Mouse (Mus musculus) heart, embryonic 11.5 days (tissue): Measurements from ENCODE around the gene Gm12216. TPM values are rescaled to one million over a fixed set of nuclear protein-coding genes. Genes with fewer than 3 reads are reported as not detected.

Source experiments
- ATAC-seq: fragments of 200-750 bp; cut with Nextera tagmentation; replicated peaks from 2 replicates; pipeline ENCODE4 v1.8.0; 2017; ENCODE audit warnings: moderate library complexity; ENCODE audit not compliant: insufficient number of reproducible peaks, low FRiP score, low TSS enrichment
- H3K27ac ChIP-seq: fragments of 300-500 bp; sonication (generic); 2 replicates; pipeline ENCODE4 v1.5.1; 2014; ENCODE audit warnings: mild to moderate bottlenecking, low read depth, low read length
- H3K27me3 ChIP-seq: fragments of 300-500 bp; sonication (generic); 2 replicates; pipeline ENCODE4 v1.6.1; 2014; ENCODE audit warnings: mild to moderate bottlenecking, low read length, mixed read lengths; ENCODE audit not compliant: control insufficient read depth, insufficient read depth
- H3K36me3 ChIP-seq: fragments of 300-500 bp; sonication (generic); 2 replicates; pipeline ENCODE4 v1.6.1; 2014; ENCODE audit warnings: mild to moderate bottlenecking, low read length, moderate library complexity, mixed read lengths; ENCODE audit not compliant: control insufficient read depth, insufficient read depth
- H3K4me1 ChIP-seq: fragments of 300-500 bp; sonication (generic); 2 replicates; pipeline ENCODE4 v1.6.1; 2014; ENCODE audit warnings: low read length; ENCODE audit not compliant: control insufficient read depth, insufficient read depth
- H3K4me2 ChIP-seq: fragments of 300-500 bp; sonication (generic); 2 replicates; pipeline ENCODE4 v1.6.1; 2014; ENCODE audit warnings: mild to moderate bottlenecking, moderate library complexity
- H3K4me3 ChIP-seq: fragments of 300-500 bp; sonication (generic); 2 replicates; pipeline ENCODE4 v1.5.1; 2014; ENCODE audit warnings: low read depth, low read length
- H3K9ac ChIP-seq: fragments of 300-500 bp; sonication (generic); 2 replicates; pipeline ENCODE4 v1.6.1; 2014; ENCODE audit warnings: mild to moderate bottlenecking, low read depth, low read length, moderate library complexity
- H3K9me3 ChIP-seq: fragments of 300-500 bp; sonication (generic); replicated peaks from 2 replicates; pipeline ENCODE4 v1.6.1; 2016; ENCODE audit warnings: low read length; ENCODE audit not compliant: control insufficient read depth
- WGBS: fragments of 180-500 bp; shearing (Covaris S2); extraction: QIAGEN DNeasy Blood & Tissue Kit; methylation state at CpG from one replicate; pipeline ENCODE4 v1.1.7; 2014; ENCODE audit not compliant: insufficient replicate concordance; 5-methylcytosine and 5-hydroxymethylcytosine counted together
- polyA plus RNA-seq: library from polyadenylated mRNA; unstranded; fragments of >200 nt; fragmentation: Nextera tagmentation; extraction: Ambion mirVana; gene quantifications from 2 replicates; pipeline ENCODE4 v1.2.1, GENCODE M21; 2014

The Gm12216 gene
- polyA plus RNA-seq, 1 experiment from 2014 or later, result not detected

DNA sequence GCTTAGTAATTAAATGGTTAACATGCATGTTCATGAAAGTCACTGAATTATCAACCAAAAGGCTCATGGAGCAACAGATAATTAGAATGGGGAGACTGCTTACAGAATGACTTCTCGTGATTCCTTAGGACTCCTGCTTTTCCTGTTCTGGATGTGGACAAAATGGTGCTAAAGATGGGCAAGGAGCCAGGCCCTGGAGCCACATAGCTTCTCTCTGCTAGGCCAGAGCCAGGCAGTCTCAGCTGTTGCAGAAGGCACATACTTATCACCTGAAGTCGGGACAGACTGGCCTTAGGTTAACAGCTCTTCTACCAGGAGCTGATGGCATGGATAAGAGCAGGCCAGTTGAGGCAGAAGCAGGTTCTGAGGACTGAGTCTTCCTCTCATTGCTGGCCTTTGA is 48.3 kb downstream of the Gm12216 start:
- H3K4me1 ChIP-seq, result no peaks in the 10 kb centered on the region
- H3K4me3 ChIP-seq, result no peak overlapping the region
- H3K9me3 ChIP-seq, result no peaks in the 10 kb centered on the region
- no peak for ATAC-seq
- H3K36me3 ChIP-seq, result no peaks in the 10 kb centered on the region
- no peak overlapping the region for H3K4me2 ChIP-seq
- no peaks in the 10 kb centered on the region for H3K27me3 ChIP-seq
- 41% methylated on average over 2 of the region's 2 CpGs for WGBS
- H3K9ac ChIP-seq, result no peak overlapping the region
- H3K27ac ChIP-seq, result no peak overlapping the region

DNA sequence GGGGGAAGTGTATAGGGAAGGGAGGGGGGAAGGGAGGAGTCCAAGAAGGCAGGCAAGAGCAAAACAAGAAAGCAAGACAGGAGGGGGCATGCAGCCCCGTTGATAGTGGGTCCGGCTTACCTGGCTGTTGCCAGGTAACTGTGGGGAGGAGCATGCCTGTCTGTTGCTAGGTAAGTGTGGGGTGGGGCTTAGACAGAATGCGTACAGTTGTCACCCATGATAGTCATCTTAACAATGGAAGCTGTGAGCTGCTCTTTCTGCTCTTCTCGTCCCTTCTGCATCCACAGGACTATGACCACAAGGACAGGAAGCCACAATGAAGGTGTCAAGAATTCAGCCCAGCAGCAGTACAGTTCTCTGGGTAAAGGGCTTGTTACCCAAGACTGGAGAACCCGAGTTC is 48.9 kb downstream of the Gm12216 start:
- no peak for ATAC-seq
- H3K9me3 ChIP-seq, result no peaks in the 10 kb centered on the region
- no peak overlapping the region for H3K9ac ChIP-seq
- no peaks in the 10 kb centered on the region for H3K27me3 ChIP-seq
- no peaks in the 10 kb centered on the region for H3K4me1 ChIP-seq
- H3K4me3 ChIP-seq, result no peak overlapping the region
- 59% methylated on average over 5 of the region's 5 CpGs for WGBS
- no peaks in the 10 kb centered on the region for H3K36me3 ChIP-seq
- no peak overlapping the region for H3K27ac ChIP-seq
- H3K4me2 ChIP-seq, result no peak overlapping the region

DNA sequence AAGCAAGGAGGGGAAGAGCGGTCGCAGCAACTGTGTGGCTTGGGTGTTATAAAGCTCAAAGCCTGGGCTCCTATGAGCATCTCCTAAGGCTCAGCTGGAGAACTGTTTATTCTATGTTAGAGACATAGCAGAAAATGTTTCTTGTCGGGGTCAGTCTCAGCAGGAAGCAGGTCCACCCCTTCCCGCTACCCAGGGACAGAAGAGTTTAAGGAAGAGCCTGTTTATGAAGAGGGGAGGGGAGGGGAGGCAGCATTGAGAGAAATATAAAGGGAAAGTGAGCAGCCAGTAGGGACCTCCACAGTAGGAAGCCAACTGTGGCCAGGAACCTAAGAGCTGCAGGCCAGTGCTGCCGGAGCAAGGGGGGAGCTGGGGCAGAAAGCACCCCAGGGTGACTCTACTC is 49.7 kb downstream of the Gm12216 start:
- no peak overlapping the region for H3K4me2 ChIP-seq
- H3K27me3 ChIP-seq, result no peaks in the 10 kb centered on the region
- WGBS, result 37% methylated on average over 5 of the region's 5 CpGs
- no peaks in the 10 kb centered on the region for H3K9me3 ChIP-seq
- H3K27ac ChIP-seq, result no peak overlapping the region
- H3K4me3 ChIP-seq, result no peak overlapping the region
- no peaks in the 10 kb centered on the region for H3K36me3 ChIP-seq
- H3K9ac ChIP-seq, result no peak overlapping the region
- H3K4me1 ChIP-seq, result no peaks in the 10 kb centered on the region
- no peak for ATAC-seq

DNA sequence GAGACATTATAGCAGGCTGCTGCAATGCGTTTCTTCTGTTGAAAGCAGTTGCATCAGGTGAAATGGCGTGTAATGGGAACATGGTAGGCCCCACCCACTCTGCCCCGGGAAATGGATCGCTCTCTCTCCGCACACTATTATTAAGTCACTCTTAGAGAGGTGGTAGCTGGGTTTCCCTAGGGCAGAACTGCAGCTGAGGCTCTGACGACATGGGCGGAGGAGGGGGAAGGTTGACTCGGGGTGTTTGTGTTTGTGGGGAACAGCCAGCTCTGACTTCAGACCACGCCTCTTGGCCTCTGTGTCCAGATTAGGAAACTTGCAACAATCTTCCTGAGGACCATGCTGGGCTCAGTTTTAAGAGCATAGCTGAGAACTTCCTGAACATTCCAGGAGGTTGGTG is 53.3 kb downstream of the Gm12216 start:
- H3K9me3 ChIP-seq, result no peaks in the 10 kb centered on the region
- H3K4me3 ChIP-seq, result no peak overlapping the region
- no peak overlapping the region for H3K4me2 ChIP-seq
- no peak overlapping the region for H3K9ac ChIP-seq
- H3K27me3 ChIP-seq, result no peaks in the 10 kb centered on the region
- H3K27ac ChIP-seq, result no peak overlapping the region
- H3K36me3 ChIP-seq, result no peaks in the 10 kb centered on the region
- H3K4me1 ChIP-seq, result no peaks in the 10 kb centered on the region
- 66% methylated on average over 9 of the region's 9 CpGs for WGBS
- ATAC-seq, result no peak

DNA sequence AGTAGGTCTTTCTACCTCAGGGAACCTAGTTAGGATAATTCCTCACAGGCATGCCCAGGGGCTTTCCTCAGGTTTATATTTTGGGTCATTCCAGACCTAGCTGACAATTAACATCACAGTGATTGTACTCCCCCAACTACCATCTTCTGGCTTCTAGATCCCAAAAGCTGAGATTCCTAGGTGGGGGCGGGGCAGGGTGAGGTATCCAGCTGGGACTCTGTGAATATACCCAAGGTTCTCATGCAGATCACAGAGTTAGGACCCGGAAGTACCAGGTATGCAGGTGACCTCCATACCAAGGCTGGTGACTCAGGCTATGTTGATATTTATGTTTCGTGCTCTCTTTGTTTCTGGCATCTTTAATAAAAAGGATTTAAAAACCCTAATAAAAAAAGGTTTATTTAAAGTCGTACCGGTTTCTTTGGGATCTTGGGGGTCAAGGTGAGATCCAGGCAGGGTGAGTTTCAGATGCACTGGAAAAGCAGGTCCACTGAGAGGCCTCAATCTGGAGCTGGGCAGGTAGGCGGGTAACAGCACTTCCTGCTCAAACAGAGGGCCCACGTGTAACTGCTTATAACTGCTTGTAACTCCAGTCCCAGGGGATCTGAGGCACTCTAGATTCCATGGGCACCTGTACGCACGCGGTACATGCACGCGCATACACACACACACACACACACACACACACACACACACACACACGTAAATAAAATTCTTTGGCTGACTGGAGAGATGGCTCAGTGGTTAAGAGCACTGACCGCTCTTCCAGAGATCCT is 54.3 kb downstream of the Gm12216 start:
- Histone ChIP-seq H3K27ac (no peak overlapping the region), H3K4me1 (no peaks in the 10 kb centered on the region), H3K4me3 (no peak overlapping the region), H3K9ac (no peak overlapping the region), H3K9me3 (no peaks in the 10 kb centered on the region), H3K36me3 (no peaks in the 10 kb centered on the region), H3K27me3 (no peaks in the 10 kb centered on the region), H3K4me2 (no peak overlapping the region)
- no peak for ATAC-seq
- WGBS, result 82% methylated on average over 14 of the region's 14 CpGs

GRCm38 (mm10) chr11:53803494-53803893 is 55.6 kb downstream of the Gm12216 start:
- Histone ChIP-seq H3K27ac (no peak overlapping the region), H3K9me3 (no peaks in the 10 kb centered on the region), H3K4me3 (no peak overlapping the region), H3K4me2 (no peak overlapping the region), H3K4me1 (no peaks in the 10 kb centered on the region), H3K9ac (no peak overlapping the region), H3K27me3 (no peaks in the 10 kb centered on the region), H3K36me3 (no peaks in the 10 kb centered on the region)
- ATAC-seq, result no peak
- 66% methylated on average over 6 of the region's 6 CpGs for WGBS

GRCm38 (mm10) chr11:53803093-53803492 is 56.0 kb downstream of the Gm12216 start:
- Histone ChIP-seq H3K9me3 (no peaks in the 10 kb centered on the region), H3K9ac (no peak overlapping the region), H3K27ac (no peak overlapping the region), H3K4me2 (no peak overlapping the region), H3K4me1 (no peaks in the 10 kb centered on the region), H3K27me3 (no peaks in the 10 kb centered on the region), H3K36me3 (no peaks in the 10 kb centered on the region), H3K4me3 (no peak overlapping the region)
- WGBS, result 65% methylated on average over 12 of the region's 12 CpGs
- ATAC-seq, result no peak

DNA sequence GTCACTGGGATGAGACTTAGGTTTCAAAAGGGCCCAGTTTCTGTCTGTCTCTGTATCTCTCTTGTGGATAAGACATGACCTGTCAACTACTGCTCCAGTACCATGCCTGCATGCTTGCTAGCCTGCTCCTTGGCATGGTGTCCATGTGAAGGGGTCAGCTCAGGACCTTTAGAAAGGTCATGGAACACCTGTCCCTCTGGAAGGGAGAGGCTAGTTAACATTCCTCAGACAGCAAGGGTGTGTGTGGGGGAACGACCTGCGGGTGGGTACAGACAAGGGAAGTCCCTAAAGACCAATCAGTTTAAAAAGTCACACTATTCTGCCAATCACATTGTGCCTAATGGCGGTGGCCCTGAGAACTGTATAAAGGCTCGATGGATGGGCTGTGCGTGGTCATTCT is 58.1 kb downstream of the Gm12216 start:
- Histone ChIP-seq H3K4me2 (no peak overlapping the region), H3K27me3 (no peaks in the 10 kb centered on the region), H3K27ac (no peak overlapping the region), H3K9ac (no peak overlapping the region), H3K4me1 (peaks cover 8% of the 10 kb centered on the region), H3K9me3 (no peaks in the 10 kb centered on the region), H3K4me3 (no peak overlapping the region), H3K36me3 (no peaks in the 10 kb centered on the region)
- 79% methylated on average over 5 of the region's 5 CpGs for WGBS
- ATAC-seq, result no peak

GRCm38 (mm10) chr11:53800036-53800435 is 59.0 kb downstream of the Gm12216 start:
- no peak for ATAC-seq
- H3K36me3 ChIP-seq, result no peaks in the 10 kb centered on the region
- no peak overlapping the region for H3K27ac ChIP-seq
- H3K4me3 ChIP-seq, result no peak overlapping the region
- H3K4me1 ChIP-seq, result peaks cover 16% of the 10 kb centered on the region
- 63% methylated on average over 4 of the region's 4 CpGs for WGBS
- H3K4me2 ChIP-seq, result no peak overlapping the region
- no peak overlapping the region for H3K9ac ChIP-seq
- no peaks in the 10 kb centered on the region for H3K9me3 ChIP-seq
- H3K27me3 ChIP-seq, result no peaks in the 10 kb centered on the region
